Comparison of ENCODE assay signal across 15 mouse cellular contexts in the genomic region with DNA sequence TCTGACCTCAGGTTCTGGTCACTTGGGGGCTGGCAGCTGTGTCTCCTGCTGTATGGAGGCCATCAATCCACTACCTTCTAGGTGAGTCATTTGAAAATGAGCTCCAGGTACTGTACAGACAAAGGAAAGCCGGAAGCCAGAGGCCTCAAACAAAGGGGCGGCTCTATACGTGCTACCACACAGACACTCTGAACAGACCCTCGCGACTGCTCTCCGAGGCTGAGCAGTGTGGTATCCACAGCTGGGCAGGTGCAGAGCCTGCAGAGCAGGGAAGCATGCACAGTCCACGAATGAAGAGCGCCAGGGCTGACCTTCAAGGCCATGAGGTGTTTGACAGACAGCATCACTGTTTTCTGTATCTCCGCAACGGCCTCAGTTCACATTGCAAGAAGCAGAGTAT. TPM values are rescaled to one million over a fixed set of nuclear protein-coding genes. Genes with fewer than 3 reads are reported as not detected.
"Had no signal": no experiment of that assay in that cellular context is flagged by ENCODE, and none has a peak within 500 bp of the region (broad histone marks: within the 10 kb centered on the region; RNA-seq: fewer than 3 reads in every experiment).

No protein-coding gene starts in this region.

- H3K9ac ChIP-seq: limb, embryonic 13.5 days; liver, embryonic 15.5 days had no signal

- H3K4me1 ChIP-seq: liver, embryonic 15.5 days had no signal

- H3K9me3 ChIP-seq: limb, embryonic 13.5 days; liver, embryonic 15.5 days had no signal

- ATAC-seq: lung, postnatal 0 days had no signal

- H3K27ac ChIP-seq: kidney, postnatal 0 days; limb, embryonic 13.5 days; liver, embryonic 15.5 days had no signal

- DNase-seq: kidney, adult 11 months; kidney, adult 9 months; kidney, postnatal 36 days; lung, adult 2 months; lung, postnatal 36 days; midbrain, embryonic 14.5 days; thymus, adult 18-20 months; thymus, postnatal 14 days had no signal

- H3K36me3 ChIP-seq: limb, embryonic 13.5 days; liver, embryonic 15.5 days had no signal

- H3K4me2 ChIP-seq: limb, embryonic 13.5 days; liver, embryonic 11.5 days; liver, embryonic 15.5 days had no signal

- H3K4me3 ChIP-seq: limb, embryonic 13.5 days; liver, embryonic 15.5 days had no signal

- H3K27me3 ChIP-seq: liver, embryonic 15.5 days had no signal

RNA-seq across cellular contexts. Expression of gene Spock1, which starts 55.0 kb away (rescaled TPM):
- total RNA-seq: megakaryocyte progenitor cell, adult 5-6 weeks; neutrophil, adult 5-6 weeks had no signal
